Mouse (Mus musculus) thymus, postnatal 10 days (tissue): Measurements from ENCODE around the gene Chd9.

ENCODE experiments used
- DNase-seq, 2 experiments: peaks; one replicate each; pipeline ENCODE4 v3.0.0; 2021; ENCODE audit warnings: low spot score in 2 of 2

Gene Chd9

DNA sequence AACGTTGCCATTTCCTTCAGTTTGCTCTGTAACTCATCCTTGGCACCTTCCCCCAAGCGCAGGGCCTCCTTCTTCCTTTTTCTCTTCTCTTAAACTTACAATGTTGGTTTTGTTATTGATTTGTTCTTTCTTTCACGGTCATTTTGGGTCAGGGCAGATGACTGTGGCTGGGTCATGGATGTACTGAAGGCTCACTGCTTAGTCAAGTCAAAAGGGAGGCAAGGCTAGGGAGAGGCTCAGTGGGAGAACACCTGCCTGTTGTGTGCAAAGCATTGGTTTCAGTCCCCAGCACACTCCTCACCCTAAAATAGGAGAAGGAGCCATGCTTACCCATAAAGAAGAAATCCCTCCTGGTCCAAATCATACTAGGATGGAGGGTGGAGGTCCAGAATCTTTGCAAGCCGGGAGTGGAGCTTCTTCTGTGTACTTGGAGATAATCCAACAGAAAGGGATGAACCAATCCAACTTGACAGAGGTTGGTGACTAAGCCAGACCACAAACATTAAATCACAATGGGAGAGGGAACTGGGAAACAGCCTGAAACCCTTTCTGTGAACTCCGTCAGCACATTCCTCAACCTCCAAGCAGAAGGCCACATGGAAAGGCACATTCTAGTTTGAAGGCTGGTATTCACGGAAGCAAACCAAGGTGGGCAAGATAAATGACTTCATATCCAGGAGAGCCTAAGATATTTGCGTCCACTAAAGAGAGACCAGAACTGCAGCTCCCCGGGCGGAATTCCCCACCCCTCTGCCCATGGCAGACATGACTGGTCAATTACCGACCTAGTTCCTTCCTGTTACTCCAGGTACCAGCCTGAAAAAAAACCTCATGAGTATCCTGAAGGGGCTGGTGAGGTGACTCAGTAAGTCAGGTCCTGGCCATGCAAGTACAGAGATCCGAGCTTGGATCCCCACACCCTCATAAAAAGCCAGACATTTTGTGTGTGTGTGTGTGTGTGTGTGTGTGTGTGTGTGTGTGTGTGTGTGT, 11.9 kb downstream of the Chd9 start:
- no peak for DNase-seq

DNA sequence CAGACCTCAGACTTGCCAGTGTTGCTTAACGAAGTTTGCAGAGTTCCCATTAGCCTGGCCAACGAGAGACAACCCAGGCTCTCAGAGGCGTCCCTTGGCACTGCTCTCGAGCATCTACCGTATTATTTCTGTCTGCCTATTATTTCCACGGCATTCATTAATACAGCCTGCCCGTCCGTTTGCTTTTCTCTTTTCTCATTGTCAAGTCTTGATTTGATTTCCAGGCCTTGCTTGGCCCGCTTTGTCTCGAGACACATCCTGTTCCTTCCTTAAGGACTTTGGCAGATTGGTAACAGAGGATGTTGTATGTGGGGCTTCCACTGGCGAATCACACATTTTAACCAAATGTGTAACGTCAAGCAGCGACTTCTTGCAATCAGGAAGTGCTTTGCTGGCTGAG, 13.2 kb downstream of the Chd9 start:
- DNase-seq, result no peak

- no peak for DNase-seq
Observed at GRCm38 (mm10) chr8:90843127-90843526, 15.0 kb downstream of the Chd9 start.

- DNase-seq, result no peak
Observed at GRCm38 (mm10) chr8:90844179-90844967, 16.2 kb downstream of the Chd9 start.

DNA sequence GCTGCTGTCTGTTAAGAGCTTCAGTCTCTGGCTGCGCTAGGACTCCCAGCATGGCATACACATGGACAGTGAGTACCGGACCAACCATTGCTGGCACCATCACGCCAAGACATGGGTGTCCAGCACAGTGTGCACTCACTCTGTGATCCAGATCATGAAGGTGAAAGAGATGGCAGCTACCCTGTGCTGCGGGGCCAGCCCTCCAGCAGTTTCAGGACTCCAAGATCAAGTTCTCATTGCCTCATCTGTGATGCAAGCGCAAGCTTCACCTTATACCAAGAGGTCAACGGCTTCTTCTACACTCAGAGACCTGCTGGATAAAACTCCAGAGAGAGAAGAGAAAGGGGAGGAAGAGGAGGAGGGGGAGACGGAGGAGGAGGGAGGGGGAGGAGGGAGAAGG, 19.8 kb downstream of the Chd9 start:
- DNase-seq, result no peak

- no peak for DNase-seq
Observed at GRCm38 (mm10) chr8:90849462-90850050, 21.4 kb downstream of the Chd9 start.

DNA sequence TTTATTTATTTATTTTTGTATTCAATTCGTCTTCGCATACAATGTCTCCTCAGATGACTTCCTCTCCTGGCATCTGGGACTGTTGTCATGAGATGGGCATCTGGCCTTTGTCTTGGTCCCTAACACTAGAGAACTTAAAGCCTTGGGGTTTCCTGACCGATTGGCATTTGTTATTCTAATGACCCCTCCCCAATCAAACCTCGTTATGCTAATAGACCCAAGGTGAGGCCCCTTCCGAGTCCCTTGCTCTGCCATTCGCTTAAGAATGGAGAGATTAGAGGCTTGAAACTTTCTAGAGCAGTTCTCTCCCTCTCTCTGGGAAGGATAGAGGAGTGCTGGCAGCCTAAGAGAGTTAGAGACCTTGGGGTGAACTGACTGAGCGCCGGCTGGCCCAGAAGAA, 23.4 kb downstream of the Chd9 start:
- DNase-seq, result no peak

- no peak for DNase-seq
Observed at GRCm38 (mm10) chr8:90853971-90854670, 26.0 kb downstream of the Chd9 start.

DNA sequence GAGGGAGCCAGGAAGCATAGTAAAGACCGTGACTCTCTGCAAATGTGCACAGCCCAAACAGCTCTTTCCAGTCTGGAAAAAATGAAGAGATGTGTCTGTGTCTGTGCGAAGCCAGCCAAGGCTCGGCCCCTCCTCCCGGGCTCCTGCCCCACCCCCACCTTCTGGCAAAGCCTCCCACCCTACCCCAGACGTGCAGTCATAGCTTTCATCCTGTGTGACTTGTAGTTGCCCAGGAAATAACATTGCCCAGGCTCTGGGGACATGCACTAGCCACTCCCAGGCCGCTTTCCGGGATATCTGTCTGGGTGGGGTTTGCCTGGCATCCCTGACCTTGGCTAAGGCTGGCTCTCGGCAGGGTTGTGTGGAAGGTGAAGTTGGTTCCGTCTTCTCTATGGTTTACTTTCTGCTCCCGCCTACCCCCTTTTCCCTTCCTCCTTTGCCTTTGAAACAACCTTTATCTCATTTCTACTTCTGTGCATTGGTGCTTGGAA, 26.6 kb downstream of the Chd9 start:
- DNase-seq, result no peak

DNA sequence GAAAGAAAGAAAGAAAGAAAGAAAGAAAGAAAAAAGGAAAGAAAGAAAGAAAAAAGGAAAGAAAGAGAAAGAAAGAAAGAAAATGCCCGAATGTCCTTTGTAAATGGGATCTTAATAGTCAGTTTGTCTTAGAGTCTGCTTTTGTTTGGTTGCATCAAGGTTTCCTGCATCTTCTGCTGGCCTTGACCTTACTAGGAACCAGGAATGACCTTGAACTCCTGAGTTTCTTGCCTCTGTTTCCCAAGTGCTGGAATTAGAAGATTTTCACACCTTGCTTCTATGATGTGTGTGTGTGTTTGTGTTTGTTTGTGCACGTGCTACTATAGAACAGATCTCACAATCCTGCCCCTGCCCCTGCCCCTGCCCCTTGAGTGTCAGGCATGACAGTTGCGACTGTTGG, 28.0 kb downstream of the Chd9 start:
- no peak for DNase-seq

GRCm38 (mm10) chr8:90856952-90857351, 28.8 kb downstream of the Chd9 start:
- no peak for DNase-seq

- DNase-seq, result no peak
Observed at GRCm38 (mm10) chr8:90858071-90858470, 29.9 kb downstream of the Chd9 start.

GRCm38 (mm10) chr8:90861266-90861944, 33.3 kb downstream of the Chd9 start:
- no peak for DNase-seq

GRCm38 (mm10) chr8:90862038-90862437, 33.9 kb downstream of the Chd9 start:
- DNase-seq, result no peak

DNA sequence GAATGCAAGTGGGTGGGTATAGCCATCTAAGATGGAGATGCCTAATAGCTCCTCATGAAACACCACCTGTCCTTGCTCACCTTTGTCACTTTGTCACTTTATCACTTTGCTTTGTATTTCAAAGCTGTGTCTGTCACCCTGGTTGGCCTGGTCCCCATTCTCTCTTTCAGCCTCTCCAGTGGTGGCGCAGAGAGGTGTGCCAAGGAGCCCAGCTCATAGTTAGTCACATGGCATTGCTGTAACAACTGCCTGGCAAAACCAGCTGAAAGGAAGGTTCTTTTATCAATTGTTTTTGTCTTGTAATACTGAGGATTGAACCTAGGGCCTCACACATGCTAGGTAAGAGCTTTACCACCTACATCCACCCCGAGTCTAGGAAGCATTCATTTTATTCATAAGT, 38.9 kb downstream of the Chd9 start:
- DNase-seq, result no peak

DNA sequence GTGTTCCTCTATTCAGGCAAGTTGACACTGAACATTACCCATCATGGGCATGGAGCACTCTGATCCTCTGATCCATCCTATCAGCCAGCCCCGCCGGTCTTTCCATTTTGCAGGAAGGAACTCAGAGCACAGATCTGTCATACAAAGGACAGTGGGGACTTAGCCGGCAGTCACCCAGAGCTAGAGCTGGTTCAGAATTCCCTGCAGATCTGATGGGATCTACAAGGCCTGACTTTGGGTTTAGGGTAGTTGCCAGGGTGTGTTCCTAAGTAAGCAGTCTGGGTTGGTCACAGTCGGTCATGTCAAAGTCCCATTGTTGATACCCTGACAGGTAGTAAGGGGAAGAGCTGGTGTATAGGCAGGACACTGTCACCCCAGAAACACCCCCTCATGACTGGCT, 39.8 kb downstream of the Chd9 start:
- no peak for DNase-seq

DNA sequence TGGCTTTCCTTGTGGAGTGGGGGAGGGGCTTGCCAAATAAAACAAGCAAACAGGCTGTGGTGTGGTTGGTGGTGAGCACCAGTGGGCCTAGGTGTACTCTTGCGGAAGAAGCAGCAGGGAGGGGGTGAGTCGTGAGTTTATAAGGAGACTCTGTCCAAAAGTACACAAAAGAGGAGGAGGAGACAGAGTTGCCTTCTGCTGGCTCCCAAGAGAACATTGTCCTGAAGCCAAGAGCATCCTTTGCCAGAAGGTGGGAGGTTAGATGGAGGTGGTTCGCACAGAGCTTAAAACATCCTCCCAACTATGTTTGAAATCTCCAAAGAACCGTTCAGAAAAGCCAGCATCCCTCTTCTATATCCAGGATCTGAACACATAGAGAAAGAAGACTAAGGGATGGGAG, 40.2 kb downstream of the Chd9 start:
- no peak for DNase-seq

- DNase-seq, result no peak
Observed at GRCm38 (mm10) chr8:90869071-90869919, 41.1 kb downstream of the Chd9 start.

DNA sequence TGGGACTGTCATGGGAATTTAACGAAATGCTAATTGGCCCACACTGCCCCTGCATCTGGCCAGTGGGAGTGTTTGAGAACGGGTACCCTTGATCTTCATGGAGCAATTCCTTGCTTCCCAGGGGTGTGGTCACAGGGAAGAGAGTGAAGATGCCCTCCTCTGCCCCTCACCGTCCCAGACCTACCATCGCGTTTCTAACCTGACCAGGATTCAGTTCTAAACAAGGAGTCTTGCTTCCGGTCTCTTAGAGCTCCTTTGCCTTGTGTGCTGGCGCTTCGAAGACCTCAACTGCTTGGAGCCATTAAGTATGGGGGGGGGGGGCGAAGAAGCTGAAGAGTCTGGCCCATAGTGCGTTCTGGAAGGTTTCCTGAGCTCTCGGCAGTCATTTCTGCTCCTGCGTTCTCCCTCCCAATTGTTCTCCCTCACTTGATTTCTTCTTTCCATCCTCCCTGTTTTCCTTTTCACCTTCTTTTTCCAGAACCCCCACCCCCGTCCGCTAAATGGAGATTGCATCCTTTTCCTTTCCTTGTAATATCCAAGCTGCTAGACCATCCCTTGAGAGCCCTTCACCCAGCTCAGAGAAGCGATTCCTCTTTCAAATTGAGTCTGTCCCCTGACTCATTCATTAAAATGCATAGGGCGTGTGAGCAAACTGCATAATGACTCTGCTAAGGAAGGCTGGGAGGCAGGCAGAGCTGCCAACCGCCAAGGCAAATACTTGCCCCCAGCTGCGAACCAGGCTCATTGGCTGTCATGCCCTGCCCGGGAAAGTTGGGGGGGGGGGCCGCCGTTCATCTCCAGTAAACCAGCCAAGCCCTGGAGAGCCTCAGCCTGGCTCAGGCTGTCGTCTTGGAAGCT, 42.0 kb downstream of the Chd9 start:
- no peak for DNase-seq
